Mouse (Mus musculus) naive thymus-derived CD4-positive, alpha-beta T cell, adult 2 months (primary cell): Measurements from ENCODE around the gene Cyp2ab1.

Experiments
- DNase-seq: peaks from one replicate; pipeline ENCODE4 v3.0.0-alpha.2; 2011; ENCODE audit warnings: low read depth

Gene Cyp2ab1

DNA sequence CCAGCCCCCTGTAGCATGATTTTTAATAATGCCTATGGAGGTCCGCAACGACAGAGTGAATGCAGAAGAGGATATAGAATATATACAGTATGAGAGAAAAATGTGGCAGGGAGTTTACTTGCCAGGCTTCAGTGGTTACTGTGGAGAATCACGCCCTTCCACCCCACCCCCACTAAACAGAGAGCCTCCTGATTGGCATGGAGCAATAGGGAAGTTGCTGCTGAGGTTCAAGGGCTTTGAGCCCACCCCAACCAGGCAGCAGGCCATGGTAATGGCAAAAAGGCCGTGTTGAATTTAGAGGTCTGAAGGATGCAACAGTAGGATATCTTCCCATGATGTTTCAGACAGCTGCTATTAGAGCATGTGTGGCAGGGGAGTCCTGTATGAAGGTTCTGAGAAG is 53.9 kb downstream of the Cyp2ab1 start:
- no peak for DNase-seq

DNA sequence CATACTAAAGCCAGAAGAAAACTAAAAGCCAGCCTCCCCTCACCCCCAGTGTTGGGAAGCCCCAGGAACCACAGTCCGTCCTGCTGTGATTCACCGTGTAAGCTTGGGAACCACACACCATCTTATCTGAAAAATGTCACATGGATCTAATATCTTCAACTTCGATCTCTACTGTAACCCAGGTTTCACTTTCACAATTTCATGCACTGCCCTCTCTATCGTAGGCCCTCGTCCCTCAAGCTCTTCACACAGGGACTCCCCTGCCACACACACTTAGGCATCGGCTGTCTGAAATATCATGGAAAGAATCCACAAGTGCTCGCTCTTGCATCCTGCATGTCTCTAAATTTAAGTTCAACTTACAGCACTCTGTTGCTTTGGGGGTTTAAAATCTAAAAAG is 60.1 kb downstream of the Cyp2ab1 start:
- DNase-seq = no peak
